Mouse (Mus musculus): ENCODE data around the gene Nom1. TPM values are rescaled to one million over a fixed set of nuclear protein-coding genes. Genes with fewer than 3 reads are reported as not detected.
"Not testable (repeated sequence)": the region's sequence is repeated elsewhere in the genome, so short reads cannot be mapped to it uniquely, and the experiment has no call there.

The Nom1 gene
- polyA plus RNA-seq (2014; fragmentation: Nextera tagmentation; extraction: Ambion mirVana) = 35.6 and 38.1 TPM in 2 replicates

DNA sequence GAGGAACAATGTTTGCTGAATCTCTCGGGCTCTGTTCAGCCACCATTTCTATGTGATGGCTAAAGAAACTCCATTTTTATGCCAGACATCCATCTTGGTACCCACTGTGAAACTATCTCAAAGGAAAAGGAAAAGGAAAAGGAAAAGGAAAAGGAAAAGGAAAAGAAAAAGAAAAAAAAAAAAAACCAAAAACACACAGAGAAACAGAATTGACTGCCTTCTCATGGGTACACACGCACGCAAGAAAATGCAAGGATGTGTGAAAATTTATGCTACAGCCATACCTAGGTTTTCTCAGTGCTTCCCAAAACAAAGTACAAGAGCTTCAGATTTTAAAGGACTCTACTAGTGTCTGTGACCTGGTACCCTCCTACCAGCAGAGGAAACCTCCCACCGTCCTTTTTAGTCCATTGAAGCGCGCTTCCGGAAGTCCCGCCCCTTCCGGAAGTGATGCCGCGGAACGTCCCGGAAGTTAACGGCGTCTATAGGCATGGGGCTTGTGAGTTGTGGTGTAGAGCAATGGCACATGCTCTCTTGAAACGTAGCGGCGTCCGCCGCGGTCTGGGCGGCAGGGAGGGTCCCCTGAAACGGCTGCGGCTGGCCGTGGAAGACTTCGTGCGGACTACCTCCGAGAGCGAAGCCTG is at the start of gene Nom1:
Nom1 (plus strand) TSS at position 437 of the 644 bp plus-strand sequence.
- Histone ChIP-seq H3K27ac (ENCODE audit: low read depth, low read length) (peak within 1 kb of the TSS; percentile 65), H3K9me3 (ENCODE audit: control insufficient read depth, low read length) (no peaks in the 10 kb centered on the region), H3K4me1 (replicated peaks; ENCODE audit: control insufficient read depth, insufficient read depth, low read length) (peaks cover 13% of the 10 kb centered on the region), H3K9ac (ENCODE audit: low read depth, low read length) (peak within 1 kb of the TSS; percentile 94), H3K36me3 (ENCODE audit: control insufficient read depth, insufficient read depth, low read length) (peaks cover 15% of the 10 kb centered on the region), H3K27me3 (replicated peaks; ENCODE audit: control insufficient read depth, insufficient read depth, low read length) (no peaks in the 10 kb centered on the region), H3K4me3 (ENCODE audit: low read depth, low read length) (peak within 1 kb of the TSS; percentile 92), H3K4me2 (peak within 1 kb of the TSS; percentile 74)
- WGBS = 5% methylated on average over 29 of the region's 29 CpGs
- peak; percentile 90 for DNase-seq (ENCODE audit: low spot score)
- ATAC-seq (replicated peaks; ENCODE audit: low FRiP score) = peak; percentile 94

DNA sequence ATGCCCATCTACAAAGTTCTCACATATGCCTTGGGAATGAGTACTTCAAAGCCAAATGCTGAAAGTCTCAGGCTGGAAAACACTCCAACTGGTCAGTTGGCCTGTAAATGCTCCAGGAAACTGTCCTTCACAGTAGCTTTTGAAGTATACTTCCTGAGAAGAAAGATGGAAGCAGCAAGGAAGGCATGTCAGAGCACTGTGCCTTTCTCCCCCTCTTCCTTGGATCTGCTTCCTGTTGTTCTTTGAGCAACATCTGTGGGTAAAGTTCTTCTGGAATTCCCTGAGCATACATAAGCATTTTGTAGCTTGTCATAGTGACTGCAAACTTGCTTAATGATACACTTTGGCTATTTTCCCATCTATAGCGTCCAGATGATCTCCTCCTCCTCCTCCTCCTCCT is 46.9 kb upstream of the Nom1 start:
- WGBS = 48% methylated on average over 1 of the region's 1 CpGs
- H3K9ac ChIP-seq (ENCODE audit: low read depth, low read length) = no peak overlapping the region
- ATAC-seq (replicated peaks; ENCODE audit: low FRiP score) = no peak
- H3K27ac ChIP-seq (ENCODE audit: low read depth, low read length) = no peak overlapping the region; the same call in 1 of the 2 replicates
- H3K27me3 ChIP-seq (replicated peaks; ENCODE audit: control insufficient read depth, insufficient read depth, low read length) = no peaks in the 10 kb centered on the region
- no peak overlapping the region for H3K4me3 ChIP-seq (ENCODE audit: low read depth, low read length)
- H3K36me3 ChIP-seq (ENCODE audit: control insufficient read depth, insufficient read depth, low read length) = no peaks in the 10 kb centered on the region
- H3K4me1 ChIP-seq (replicated peaks; ENCODE audit: control insufficient read depth, insufficient read depth, low read length) = no peaks in the 10 kb centered on the region
- H3K9me3 ChIP-seq (ENCODE audit: control insufficient read depth, low read length) = no peaks in the 10 kb centered on the region
- no peak for DNase-seq (ENCODE audit: low spot score)
- no peak overlapping the region for H3K4me2 ChIP-seq

DNA sequence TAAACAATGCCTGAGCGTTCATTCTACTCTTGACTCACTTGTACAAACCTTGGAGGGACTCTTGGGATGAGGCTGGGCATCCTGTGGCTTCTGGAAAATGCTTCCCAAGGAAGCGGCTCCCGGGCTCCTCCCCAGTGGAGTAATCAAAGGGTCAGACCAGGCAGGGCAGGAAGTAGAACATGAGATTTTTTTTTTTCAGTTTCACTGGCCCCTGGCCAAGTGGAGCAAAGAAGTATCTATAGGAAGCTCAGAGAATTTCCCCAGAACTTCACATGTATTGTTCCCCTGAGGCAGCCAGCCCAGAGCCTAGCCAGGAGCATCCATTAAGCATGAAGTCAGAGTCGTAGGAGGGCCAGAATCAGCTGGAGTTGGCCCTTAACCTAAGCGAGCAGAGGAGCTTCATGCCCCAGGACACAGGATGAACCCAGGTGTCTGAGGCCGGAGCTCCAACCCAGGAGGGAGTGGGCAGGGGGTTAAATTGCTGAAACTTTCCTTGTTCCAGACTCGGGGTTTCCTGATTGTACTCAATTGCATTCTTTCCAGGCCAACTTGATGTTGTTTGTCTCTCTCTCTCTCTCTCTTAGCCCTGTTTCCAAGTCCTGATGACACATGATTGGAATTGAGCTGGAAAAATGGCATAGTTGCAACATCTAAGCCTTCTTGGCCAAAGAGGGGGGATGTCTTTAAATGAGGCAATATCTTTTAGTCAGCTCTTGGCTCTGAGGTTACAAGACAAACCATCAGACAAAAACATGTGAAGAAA is 46.1 kb upstream of the Nom1 start:
- WGBS = 34% methylated on average over 7 of the region's 7 CpGs
- Histone ChIP-seq H3K4me1 (replicated peaks; ENCODE audit: control insufficient read depth, insufficient read depth, low read length) (no peaks in the 10 kb centered on the region), H3K9ac (ENCODE audit: low read depth, low read length) (no peak overlapping the region), H3K36me3 (ENCODE audit: control insufficient read depth, insufficient read depth, low read length) (no peaks in the 10 kb centered on the region), H3K4me2 (no peak overlapping the region), H3K27ac (ENCODE audit: low read depth, low read length) (no peak overlapping the region), H3K9me3 (ENCODE audit: control insufficient read depth, low read length) (no peaks in the 10 kb centered on the region), H3K4me3 (ENCODE audit: low read depth, low read length) (no peak overlapping the region), H3K27me3 (replicated peaks; ENCODE audit: control insufficient read depth, insufficient read depth, low read length) (no peaks in the 10 kb centered on the region)
- ATAC-seq (replicated peaks; ENCODE audit: low FRiP score) (peak; percentile 29; the same call in 1 of the 2 replicates), DNase-seq (ENCODE audit: low spot score) (no peak)

DNA sequence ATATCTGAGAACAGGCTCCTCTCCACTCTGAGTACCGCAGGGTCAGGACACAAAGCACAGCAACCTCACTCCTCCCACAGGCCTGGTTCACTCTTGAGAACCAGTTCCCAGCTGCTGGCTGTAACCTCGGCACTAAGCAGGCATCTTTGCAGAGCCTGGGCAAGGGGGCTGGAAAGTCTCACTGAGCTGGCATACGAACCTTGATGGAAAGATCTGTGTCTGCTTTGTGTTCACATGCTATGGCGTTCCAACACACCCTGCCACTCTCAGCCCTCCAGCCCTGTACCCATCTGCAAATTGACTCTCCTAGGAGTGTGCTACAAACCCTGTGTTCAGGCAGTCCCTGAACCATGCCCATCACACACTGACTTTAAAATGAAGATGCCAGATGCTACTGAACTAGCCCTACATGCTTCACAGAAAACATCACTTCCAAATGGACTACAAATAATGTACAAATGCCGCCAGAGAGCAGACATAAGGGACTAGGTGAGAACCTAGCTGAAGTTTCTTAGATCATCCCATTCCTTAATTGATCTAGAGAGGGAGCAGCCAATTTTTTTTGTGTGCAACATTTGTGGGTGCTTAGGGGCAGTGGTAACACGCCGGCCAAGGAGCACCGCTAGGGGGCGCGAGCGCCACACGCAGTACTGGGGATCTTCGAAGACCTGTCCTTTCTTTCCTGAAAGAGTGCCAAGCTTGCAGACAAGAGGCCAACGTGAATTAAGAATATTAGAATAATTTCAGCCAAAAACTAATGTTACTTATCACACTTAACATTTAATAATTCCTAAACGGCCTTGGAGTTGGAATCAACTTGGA is 45.3 kb upstream of the Nom1 start:
- Histone ChIP-seq H3K36me3 (ENCODE audit: control insufficient read depth, insufficient read depth, low read length) (no peaks in the 10 kb centered on the region), H3K4me1 (replicated peaks; ENCODE audit: control insufficient read depth, insufficient read depth, low read length) (no peaks in the 10 kb centered on the region), H3K27ac (ENCODE audit: low read depth, low read length) (no peak overlapping the region), H3K9me3 (ENCODE audit: control insufficient read depth, low read length) (no peaks in the 10 kb centered on the region), H3K9ac (ENCODE audit: low read depth, low read length) (no peak overlapping the region), H3K27me3 (replicated peaks; ENCODE audit: control insufficient read depth, insufficient read depth, low read length) (no peaks in the 10 kb centered on the region), H3K4me2 (no peak overlapping the region), H3K4me3 (ENCODE audit: low read depth, low read length) (no peak overlapping the region)
- WGBS = 18% methylated on average over 15 of the region's 15 CpGs
- peak; percentile 68; the same call in 1 of the 2 replicates for ATAC-seq (replicated peaks; ENCODE audit: low FRiP score)
- DNase-seq (ENCODE audit: low spot score) = peak; percentile 66

DNA sequence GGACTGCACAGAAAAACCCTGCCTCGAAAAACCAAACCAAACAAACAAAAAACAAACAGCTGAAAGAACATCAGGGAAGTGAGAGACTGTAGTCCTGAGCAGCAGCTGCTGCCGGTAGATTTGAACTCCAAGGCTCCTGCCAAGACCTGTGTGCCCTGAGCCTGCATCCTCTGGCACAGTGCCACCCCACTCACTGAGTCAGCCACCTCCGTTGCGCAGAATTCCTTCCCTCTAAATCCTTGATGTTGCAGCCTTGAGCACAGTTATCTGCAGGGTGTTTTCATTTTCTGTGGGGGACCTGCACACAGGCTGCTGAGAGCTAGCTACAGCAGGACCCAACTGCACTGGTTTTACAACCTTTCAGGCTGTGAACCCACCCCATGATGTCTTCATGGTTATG is 36.0 kb upstream of the Nom1 start:
- Histone ChIP-seq H3K4me2 (no peak overlapping the region), H3K4me1 (replicated peaks; ENCODE audit: control insufficient read depth, insufficient read depth, low read length) (no peaks in the 10 kb centered on the region), H3K9me3 (ENCODE audit: control insufficient read depth, low read length) (no peaks in the 10 kb centered on the region), H3K27ac (ENCODE audit: low read depth, low read length) (no peak overlapping the region), H3K4me3 (ENCODE audit: low read depth, low read length) (no peak overlapping the region), H3K9ac (ENCODE audit: low read depth, low read length) (no peak overlapping the region), H3K27me3 (replicated peaks; ENCODE audit: control insufficient read depth, insufficient read depth, low read length) (no peaks in the 10 kb centered on the region), H3K36me3 (ENCODE audit: control insufficient read depth, insufficient read depth, low read length) (no peaks in the 10 kb centered on the region)
- ATAC-seq (replicated peaks; ENCODE audit: low FRiP score) = no peak
- DNase-seq (ENCODE audit: low spot score) = no peak
- 61% methylated on average over 4 of the region's 4 CpGs for whole genome bisulfite sequencing

DNA sequence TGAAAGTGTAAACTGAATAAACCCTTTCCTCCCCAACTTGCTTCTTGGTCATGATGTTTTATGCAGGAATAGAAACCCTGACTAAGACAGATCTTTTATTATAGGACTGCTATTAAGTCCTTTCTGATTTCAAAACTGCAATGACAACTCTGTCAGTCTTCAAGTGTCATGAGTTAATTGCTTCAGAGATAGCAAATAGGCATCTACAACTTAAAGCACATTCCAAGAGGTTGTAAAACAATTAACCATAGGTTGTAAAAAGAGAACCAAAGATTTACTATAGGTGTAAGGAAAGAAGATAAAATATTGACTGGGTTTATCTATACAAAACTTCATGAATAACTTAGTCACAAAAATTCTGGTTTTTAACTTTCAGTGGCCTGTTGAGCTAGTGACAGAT is 23.6 kb upstream of the Nom1 start:
- H3K9me3 ChIP-seq (ENCODE audit: control insufficient read depth, low read length) = no peaks in the 10 kb centered on the region
- H3K27ac ChIP-seq (ENCODE audit: low read depth, low read length) = no peak overlapping the region
- ATAC-seq (replicated peaks; ENCODE audit: low FRiP score) (no peak), DNase-seq (ENCODE audit: low spot score) (no peak)
- no peaks in the 10 kb centered on the region for H3K27me3 ChIP-seq (replicated peaks; ENCODE audit: control insufficient read depth, insufficient read depth, low read length)
- no peaks in the 10 kb centered on the region for H3K4me1 ChIP-seq (replicated peaks; ENCODE audit: control insufficient read depth, insufficient read depth, low read length)
- H3K36me3 ChIP-seq (ENCODE audit: control insufficient read depth, insufficient read depth, low read length) = no peaks in the 10 kb centered on the region
- no peak overlapping the region for H3K4me3 ChIP-seq (ENCODE audit: low read depth, low read length)
- no peak overlapping the region for H3K9ac ChIP-seq (ENCODE audit: low read depth, low read length)
- no peak overlapping the region for H3K4me2 ChIP-seq

DNA sequence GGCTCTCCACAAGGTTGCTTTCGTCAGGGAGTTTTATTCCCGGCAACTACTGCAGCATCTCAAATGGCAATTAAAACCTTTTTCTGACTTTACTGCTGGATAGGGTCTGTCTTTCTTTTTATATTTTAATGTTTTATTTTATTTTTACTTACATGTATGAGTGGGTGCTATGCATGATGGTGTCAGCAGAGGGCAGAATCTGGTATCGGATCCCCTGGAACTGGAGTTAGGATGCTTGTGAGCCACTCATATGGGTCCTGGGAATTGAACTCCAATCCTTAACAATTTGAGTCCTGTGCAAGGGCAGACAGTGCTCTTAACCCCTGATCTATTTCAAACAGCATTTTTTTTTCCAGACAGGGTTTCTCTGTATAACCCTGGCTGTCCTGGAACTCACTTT is 21.4 kb upstream of the Nom1 start:
- no peak overlapping the region for H3K27ac ChIP-seq (ENCODE audit: low read depth, low read length)
- H3K4me2 ChIP-seq = no peak overlapping the region
- WGBS = 80% methylated on average over 3 of the region's 3 CpGs
- H3K4me1 ChIP-seq (replicated peaks; ENCODE audit: control insufficient read depth, insufficient read depth, low read length) = no peaks in the 10 kb centered on the region
- H3K4me3 ChIP-seq (ENCODE audit: low read depth, low read length) = no peak overlapping the region
- ATAC-seq (replicated peaks; ENCODE audit: low FRiP score) = no peak
- H3K9me3 ChIP-seq (ENCODE audit: control insufficient read depth, low read length) = no peaks in the 10 kb centered on the region
- H3K36me3 ChIP-seq (ENCODE audit: control insufficient read depth, insufficient read depth, low read length) = no peaks in the 10 kb centered on the region
- DNase-seq (ENCODE audit: low spot score) = no peak
- H3K9ac ChIP-seq (ENCODE audit: low read depth, low read length) = no peak overlapping the region
- H3K27me3 ChIP-seq (replicated peaks; ENCODE audit: control insufficient read depth, insufficient read depth, low read length) = no peaks in the 10 kb centered on the region

DNA sequence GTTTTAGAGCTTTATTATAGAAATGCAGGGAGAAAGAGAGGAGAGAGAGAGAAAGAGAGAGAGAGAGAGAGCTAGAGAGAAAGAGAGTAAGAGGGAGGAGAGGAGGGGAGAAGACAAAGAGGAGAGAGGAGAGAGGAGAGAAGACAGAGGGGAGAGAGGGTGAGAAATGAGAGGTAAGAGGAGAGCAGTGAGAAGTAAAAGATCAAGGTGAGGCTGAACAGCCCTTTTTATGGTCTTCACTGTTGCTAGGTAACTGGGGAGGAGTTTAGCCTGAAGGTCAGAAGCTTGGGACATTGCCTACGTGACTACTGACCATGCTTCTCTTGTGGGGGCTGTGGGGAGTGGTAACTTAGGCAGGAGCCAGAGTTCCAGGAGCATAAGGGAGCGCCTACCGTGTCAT is 11.1 kb upstream of the Nom1 start:
- not testable (repeated sequence) for DNase-seq (ENCODE audit: low spot score); H3K4me2 ChIP-seq
- 55% methylated on average over 3 of the region's 3 CpGs for WGBS

More for the DNA sequence above, 11.1 kb upstream of the Nom1 start:
- not testable (repeated sequence) for H3K9me3 ChIP-seq (ENCODE audit: control insufficient read depth, low read length); ATAC-seq (replicated peaks; ENCODE audit: low FRiP score); H3K27ac ChIP-seq (ENCODE audit: low read depth, low read length); H3K36me3 ChIP-seq (ENCODE audit: control insufficient read depth, insufficient read depth, low read length); H3K9ac ChIP-seq (ENCODE audit: low read depth, low read length); H3K4me3 ChIP-seq (ENCODE audit: low read depth, low read length); H3K27me3 ChIP-seq (replicated peaks; ENCODE audit: control insufficient read depth, insufficient read depth, low read length); H3K4me1 ChIP-seq (replicated peaks; ENCODE audit: control insufficient read depth, insufficient read depth, low read length)

All from liver, embryonic 11.5 days (tissue).